ENCODE assay signal across 10 mouse cellular contexts in genomic region chr16:95750211-95750629, GRCm38 (mm10). TPM values are rescaled to one million over a fixed set of nuclear protein-coding genes. Genes with fewer than 3 reads are reported as not detected.
A peak's percentile ranks its signal among the peaks of the same experiment; 100 is the strongest.
DNase-seq lines count a peak whose midpoint lies in the region; ATAC-seq and TF ChIP-seq lines count a peak whose summit lies in the region.
"Had no signal": no experiment of that assay in that cellular context is flagged by ENCODE, and none has a peak within 500 bp of the region (broad histone marks: within the 10 kb centered on the region; RNA-seq: fewer than 3 reads in every experiment).

No protein-coding gene starts in this region.

- DNase-seq in kidney, adult 2 months = peak; percentile 67
- DNase-seq in kidney, postnatal 4 days = peak; percentile 20 to 37
- peak; percentile 84 for DNase-seq in thymus, postnatal 0 days (ENCODE audit: low spot score)
- no peak for DNase-seq in right cerebral cortex, postnatal 14 days

- H3K27ac ChIP-seq in kidney, adult 2 months (ENCODE audit: insufficient read depth, low read depth, low read length) = peak overlapping the region; percentile 13; the same call in 1 of the 2 replicates
- H3K27ac ChIP-seq in kidney, embryonic 16.5 days (ENCODE audit: low read length) = no peak overlapping the region
- no peak overlapping the region for H3K27ac ChIP-seq in hindbrain, embryonic 12.5 days
- H3K27ac ChIP-seq in midbrain, embryonic 16.5 days (ENCODE audit: low read length) = no peak overlapping the region
- H3K27ac ChIP-seq: embryonic facial prominence, embryonic 10.5 days; limb, embryonic 12.5 days had no signal

- no peak for ATAC-seq in kidney, embryonic 16.5 days (ENCODE audit: low FRiP score, low TSS enrichment)
- peak; percentile 47 for ATAC-seq in common myeloid progenitor, adult 5-6 weeks (replicated peaks; ENCODE audit: low read depth, poor library complexity, severe bottlenecking)
- no peak for ATAC-seq in hindbrain, embryonic 12.5 days (ENCODE audit: low FRiP score)
- no peak for ATAC-seq in midbrain, embryonic 16.5 days

- H3K4me1 ChIP-seq in kidney, adult 2 months (ENCODE audit: control insufficient read depth, insufficient read depth, low read length) = no peaks in the 10 kb centered on the region
- H3K4me1 ChIP-seq in kidney, embryonic 16.5 days (ENCODE audit: insufficient read depth, low read length) = peaks cover 8% of the 10 kb centered on the region; the same call in 1 of the 2 replicates
- no peaks in the 10 kb centered on the region; the same call in 1 of the 2 replicates for H3K4me1 ChIP-seq in hindbrain, embryonic 12.5 days
- no peaks in the 10 kb centered on the region for H3K4me1 ChIP-seq in midbrain, embryonic 16.5 days (ENCODE audit: control insufficient read depth, insufficient read depth, low read length)

- WGBS in kidney, adult 2 months = 63% methylated on average over 6 of the region's 6 CpGs
- WGBS in kidney, embryonic 16.5 days = 78% methylated on average over 6 of the region's 6 CpGs
- 94% methylated on average over 6 of the region's 6 CpGs for WGBS in hindbrain, embryonic 12.5 days
- WGBS in midbrain, embryonic 16.5 days = 93% methylated on average over 6 of the region's 6 CpGs

- H3K4me2 ChIP-seq in kidney, embryonic 16.5 days (replicated peaks; ENCODE audit: low read depth, low read length) = no peak overlapping the region
- no peak overlapping the region for H3K4me2 ChIP-seq in hindbrain, embryonic 12.5 days (replicated peaks)
- no peak overlapping the region for H3K4me2 ChIP-seq in midbrain, embryonic 16.5 days (ENCODE audit: low read length)
- H3K4me2 ChIP-seq: limb, embryonic 12.5 days had no signal

- no peak for TF ChIP-seq POLR2A in kidney, adult 2 months (IDR thresholded peaks at IDR 0.05; ENCODE audit: low read depth, low read length)

- H3K9me3 ChIP-seq in kidney, embryonic 16.5 days (ENCODE audit: low read length) = no peaks in the 10 kb centered on the region
- H3K9me3 ChIP-seq in hindbrain, embryonic 12.5 days (replicated peaks) = no peaks in the 10 kb centered on the region
- no peaks in the 10 kb centered on the region for H3K9me3 ChIP-seq in midbrain, embryonic 16.5 days (replicated peaks; ENCODE audit: control insufficient read depth, low read length, poor library complexity, severe bottlenecking)
- H3K9me3 ChIP-seq: embryonic facial prominence, embryonic 10.5 days; limb, embryonic 12.5 days had no signal

- H3K4me3 ChIP-seq in kidney, adult 2 months (ENCODE audit: insufficient read depth, low read depth, low read length) = no peak overlapping the region
- no peak overlapping the region for H3K4me3 ChIP-seq in kidney, embryonic 16.5 days (ENCODE audit: low read length)
- H3K4me3 ChIP-seq in hindbrain, embryonic 12.5 days = no peak overlapping the region
- H3K4me3 ChIP-seq in midbrain, embryonic 16.5 days (ENCODE audit: low read depth, low read length) = no peak overlapping the region
- H3K4me3 ChIP-seq: embryonic facial prominence, embryonic 10.5 days; limb, embryonic 12.5 days had no signal

- no peak overlapping the region for H3K9ac ChIP-seq in kidney, embryonic 16.5 days (replicated peaks; ENCODE audit: low read length)
- H3K9ac ChIP-seq in hindbrain, embryonic 12.5 days = no peak overlapping the region
- no peak overlapping the region for H3K9ac ChIP-seq in midbrain, embryonic 16.5 days (ENCODE audit: low read depth, low read length)
- H3K9ac ChIP-seq: limb, embryonic 12.5 days had no signal

- no peaks in the 10 kb centered on the region for H3K36me3 ChIP-seq in kidney, adult 2 months (ENCODE audit: control insufficient read depth, insufficient read depth, low read length)
- H3K36me3 ChIP-seq in kidney, embryonic 16.5 days (ENCODE audit: insufficient read depth, low read length) = no peaks in the 10 kb centered on the region
- H3K36me3 ChIP-seq in hindbrain, embryonic 12.5 days = no peaks in the 10 kb centered on the region
- H3K36me3 ChIP-seq in midbrain, embryonic 16.5 days (ENCODE audit: control insufficient read depth, insufficient read depth, low read length) = no peaks in the 10 kb centered on the region
- H3K36me3 ChIP-seq: embryonic facial prominence, embryonic 10.5 days; limb, embryonic 12.5 days had no signal

- no peak for TF ChIP-seq CTCF in kidney, adult 2 months (conservative IDR thresholded peaks at IDR 0.05; ENCODE audit: insufficient read depth, insufficient read length, low read depth, low read length)

- H3K27me3 ChIP-seq in kidney, adult 2 months (replicated peaks; ENCODE audit: control insufficient read depth, insufficient read depth, low read length) = no peaks in the 10 kb centered on the region
- H3K27me3 ChIP-seq in kidney, embryonic 16.5 days (ENCODE audit: insufficient read depth, low read length) = no peaks in the 10 kb centered on the region
- H3K27me3 ChIP-seq in hindbrain, embryonic 12.5 days = no peaks in the 10 kb centered on the region
- no peaks in the 10 kb centered on the region for H3K27me3 ChIP-seq in midbrain, embryonic 16.5 days (ENCODE audit: control insufficient read depth, insufficient read depth, low read depth, low read length)
- H3K27me3 ChIP-seq: limb, embryonic 12.5 days had no signal

RNA-seq across cellular contexts. Expression of gene Ets2, which starts 48.3 kb away (rescaled TPM):
- polyA plus RNA-seq in kidney, adult 2 months (2012; rRNA removed) = 33.8 and 38.8 TPM in 2 replicates
- 69.3 and 72.7 TPM in 2 replicates for polyA plus RNA-seq in kidney, embryonic 16.5 days (2015; fragmentation: Nextera tagmentation; extraction: Ambion mirVana)
- 4.9 and 9.4 TPM in 2 replicates for total RNA-seq in common myeloid progenitor, adult 5-6 weeks (2017)
- 255 and 277 TPM in 2 replicates for polyA plus RNA-seq in thymus, postnatal 0 days (2015; fragmentation: Nextera tagmentation; extraction: Ambion mirVana)
- 44.6 and 47.9 TPM in 2 replicates for polyA plus RNA-seq in hindbrain, embryonic 12.5 days (2016; fragmentation: Nextera tagmentation; extraction: Ambion mirVana)
- polyA plus RNA-seq in midbrain, embryonic 16.5 days (2015; fragmentation: Nextera tagmentation; extraction: Ambion mirVana) = 21.2 and 21.9 TPM in 2 replicates
